Mouse (Mus musculus): ENCODE measurements around the gene Ccl12. TPM values are rescaled to one million over a fixed set of nuclear protein-coding genes. Genes with fewer than 3 reads are reported as not detected.

The Ccl12 gene
- total RNA-seq (2021), result not detected
- long read RNA-seq, experiment 1, result 0 reads
- long read RNA-seq, experiment 2, result 0 reads

- no peak for DNase-seq (ENCODE audit: low spot score in 2 of 2)
Measured at GRCm38 (mm10) chr11:82101529-82101928, at the start of gene Ccl12. TSS of gene Ccl12 (plus strand) at chr11:82101845.

- DNase-seq (ENCODE audit: low spot score in 2 of 2), result no peak
Measured at GRCm38 (mm10) chr11:82053849-82054248, 47.8 kb upstream of the Ccl12 start.

- DNase-seq (ENCODE audit: low spot score in 2 of 2), result no peak
Measured at GRCm38 (mm10) chr11:82057646-82058045, 44.0 kb upstream of the Ccl12 start, which contains the start of gene Ccl11. TSS of gene Ccl11 (plus strand) at chr11:82057823.

- DNase-seq (ENCODE audit: low spot score in 2 of 2), result no peak
Measured at GRCm38 (mm10) chr11:82062226-82062625, 39.4 kb upstream of the Ccl12 start.

GRCm38 (mm10) chr11:82063454-82063853 lies 38.2 kb upstream of the Ccl12 start:
- no peak for DNase-seq (ENCODE audit: low spot score in 2 of 2)

DNA sequence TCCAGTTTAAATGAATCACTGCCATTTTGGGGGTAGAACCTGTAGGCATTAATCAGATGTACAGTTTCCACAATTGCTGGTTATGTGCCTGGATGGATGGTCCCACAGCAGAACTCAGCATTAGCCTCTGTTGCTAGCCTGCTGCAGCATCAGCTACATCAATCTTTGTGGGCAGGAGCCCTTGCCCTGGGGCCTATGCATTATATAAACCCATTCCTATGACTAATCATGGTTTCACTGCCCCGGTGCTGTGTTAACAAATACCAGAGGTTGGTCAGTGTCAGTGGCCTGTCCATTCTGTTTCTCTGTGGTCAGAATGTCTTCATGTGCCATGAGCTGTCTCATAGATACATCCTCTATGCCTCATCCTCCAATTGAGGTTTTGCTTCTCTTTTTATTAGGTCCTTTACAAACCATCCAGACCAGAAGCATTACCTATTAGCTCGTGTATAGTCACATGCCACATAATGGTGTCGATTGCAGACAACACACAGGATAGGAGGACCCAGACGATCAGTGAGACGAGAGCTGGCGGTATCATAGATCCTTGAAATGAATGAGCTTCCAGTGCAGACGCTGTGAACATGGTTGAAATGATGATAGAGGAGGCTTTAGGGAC lies 34.6 kb upstream of the Ccl12 start:
- no peak for DNase-seq (ENCODE audit: low spot score in 2 of 2)

DNA sequence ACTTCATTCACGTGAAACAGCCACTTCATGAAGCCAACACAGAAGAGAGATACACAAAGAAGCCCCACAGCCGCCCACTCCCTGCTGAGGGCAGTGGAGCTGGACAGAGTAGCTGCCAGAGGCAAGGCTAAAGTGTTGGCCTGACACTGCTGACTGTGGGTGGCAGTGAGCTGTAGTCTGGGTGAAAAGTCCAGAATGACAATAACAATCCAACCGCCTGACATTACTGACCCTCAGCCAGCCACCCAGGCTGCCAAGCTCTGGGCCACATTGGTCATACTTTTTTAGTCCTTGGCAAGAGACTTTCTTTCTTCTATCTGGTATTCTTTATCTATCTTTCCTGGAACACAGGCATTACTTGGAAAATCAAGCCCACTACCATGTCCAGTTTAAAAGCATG lies 30.6 kb upstream of the Ccl12 start:
- DNase-seq (ENCODE audit: low spot score in 2 of 2), result no peak

DNA sequence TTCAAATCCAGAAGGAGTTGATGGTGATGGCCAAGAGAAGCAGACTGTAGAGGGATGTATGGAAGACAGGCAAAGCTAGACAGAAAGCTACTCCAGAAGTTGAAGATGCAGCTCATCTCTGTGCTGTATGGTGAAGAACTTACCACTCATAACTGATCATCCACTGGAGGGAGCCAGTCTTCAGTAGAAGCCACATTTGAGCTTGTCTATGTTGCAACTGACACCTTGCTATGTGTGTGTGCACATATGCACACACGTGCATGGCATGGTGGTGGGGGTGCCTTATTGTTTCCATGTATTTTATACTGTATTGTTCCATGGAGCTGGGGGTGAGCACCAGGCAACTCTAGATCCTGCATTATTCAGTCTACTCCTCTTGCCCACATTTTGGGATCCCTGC lies 29.3 kb upstream of the Ccl12 start:
- DNase-seq (ENCODE audit: low spot score in 2 of 2), result no peak

DNA sequence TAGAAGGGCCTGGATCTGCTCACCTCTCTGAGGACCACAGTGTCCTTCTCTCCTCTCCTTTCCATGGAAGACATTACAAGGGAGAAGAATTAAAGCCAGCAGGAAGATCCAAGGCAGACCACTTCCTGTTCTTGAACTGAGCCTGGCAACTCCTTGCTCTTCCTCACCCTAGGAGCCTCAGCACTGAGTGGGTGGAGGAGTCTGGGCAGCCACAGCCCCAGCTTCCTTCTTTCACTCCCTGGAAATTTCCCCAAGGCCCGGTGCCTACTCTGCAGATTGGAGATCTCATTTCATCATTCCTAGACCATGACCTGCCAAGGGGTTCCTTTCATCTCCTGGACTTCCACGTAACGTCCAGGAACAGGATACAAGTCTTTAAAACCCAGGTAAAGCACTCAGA lies 28.7 kb upstream of the Ccl12 start:
- no peak for DNase-seq (ENCODE audit: low spot score in 2 of 2)

DNA sequence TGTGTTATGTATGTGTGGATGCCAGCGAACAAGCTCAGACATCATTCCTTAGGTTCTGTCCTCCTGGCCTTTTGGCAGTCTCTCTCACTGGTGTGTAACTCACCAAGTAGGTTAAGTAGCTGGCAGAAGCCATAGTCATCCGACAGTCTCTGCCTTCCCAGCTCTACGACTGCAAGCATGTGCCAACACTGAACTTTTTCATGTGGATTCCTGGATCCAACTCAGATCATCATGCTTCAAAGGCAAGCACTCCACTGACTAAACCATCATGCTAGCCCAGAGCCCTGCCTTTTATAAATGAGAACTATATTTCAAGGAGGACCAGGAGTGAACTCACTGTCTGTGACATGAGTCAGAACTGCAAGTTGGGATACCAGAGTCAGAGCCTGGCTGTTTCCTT lies 28.0 kb upstream of the Ccl12 start:
- no peak for DNase-seq (ENCODE audit: low spot score in 2 of 2)

GRCm38 (mm10) chr11:82077031-82077430 lies 24.6 kb upstream of the Ccl12 start:
- no peak for DNase-seq (ENCODE audit: low spot score in 2 of 2)

GRCm38 (mm10) chr11:82078136-82078730 lies 23.4 kb upstream of the Ccl12 start:
- DNase-seq (ENCODE audit: low spot score in 2 of 2), result no peak

DNA sequence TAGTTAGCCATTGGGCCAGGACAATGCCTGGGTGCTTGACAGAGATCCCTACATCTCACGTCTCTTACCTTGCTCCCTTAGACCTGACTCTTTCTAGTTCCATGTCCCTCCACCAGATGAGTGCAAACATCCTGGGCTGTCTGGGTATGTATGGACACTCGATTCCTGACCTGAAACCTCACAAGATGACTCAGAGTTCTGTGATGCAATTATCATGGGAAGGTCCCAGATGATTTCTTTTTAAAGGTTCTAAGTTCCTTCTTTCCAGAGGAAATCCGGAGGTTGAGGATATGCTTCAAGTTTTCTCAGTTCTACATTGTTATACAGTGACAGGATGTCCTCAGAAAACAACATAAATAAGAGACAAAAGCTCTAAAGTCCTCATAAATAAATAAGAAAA lies 20.8 kb upstream of the Ccl12 start:
- no peak for DNase-seq (ENCODE audit: low spot score in 2 of 2)

DNA sequence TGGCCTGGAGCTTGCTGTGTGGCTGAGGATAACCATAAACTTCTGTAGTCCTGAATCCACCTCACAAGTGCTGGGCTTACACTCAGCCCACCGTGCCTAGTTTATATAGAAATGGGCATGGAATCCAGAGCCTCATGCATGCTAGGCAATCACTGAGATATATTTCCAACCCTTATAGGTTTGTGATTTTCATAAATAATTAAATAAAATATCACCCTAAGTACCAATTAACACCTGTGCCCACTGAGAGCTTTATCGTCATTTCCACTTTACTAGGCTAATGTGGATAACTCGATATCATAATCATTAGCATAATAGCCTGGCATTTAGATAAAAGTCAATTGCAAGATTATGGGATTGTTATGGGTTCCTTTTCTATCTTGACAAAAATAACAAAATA lies 17.3 kb upstream of the Ccl12 start:
- DNase-seq (ENCODE audit: low spot score in 2 of 2), result no peak

- no peak for DNase-seq (ENCODE audit: low spot score in 2 of 2)
Measured at GRCm38 (mm10) chr11:82099511-82100323, 1.9 kb upstream of the Ccl12 start.

DNA sequence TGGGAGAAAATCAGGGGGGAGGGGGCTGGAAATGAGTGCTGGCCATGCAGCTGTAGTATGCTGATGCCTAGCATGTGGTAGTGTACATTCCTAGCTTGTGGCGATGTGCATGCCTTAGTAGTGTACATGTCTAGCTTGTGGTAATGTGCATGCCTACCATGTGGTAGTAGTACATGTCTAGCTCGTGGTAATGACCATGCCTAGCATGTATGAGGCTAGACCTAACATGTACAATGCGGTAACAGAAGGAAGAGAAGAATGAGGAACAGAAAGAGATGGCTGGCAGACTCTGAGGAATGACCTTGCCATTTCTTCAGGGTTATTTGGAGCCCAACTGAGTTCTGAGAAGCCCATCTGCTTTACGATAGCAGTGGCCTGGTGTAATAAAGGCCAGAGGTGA lies 558 bp upstream of the Ccl12 start:
- DNase-seq (ENCODE audit: low spot score in 2 of 2), result no peak

GRCm38 (mm10) chr11:82109611-82110010 lies 8.0 kb downstream of the Ccl12 start:
- no peak for DNase-seq (ENCODE audit: low spot score in 2 of 2)

- DNase-seq (ENCODE audit: low spot score in 2 of 2), result no peak
Measured at GRCm38 (mm10) chr11:82110372-82111248, 9.0 kb downstream of the Ccl12 start.

- DNase-seq (ENCODE audit: low spot score in 2 of 2), result no peak
Measured at GRCm38 (mm10) chr11:82114885-82115284, 13.2 kb downstream of the Ccl12 start, which contains the start of gene Ccl8. TSS of gene Ccl8 (plus strand) at chr11:82115185.

DNA sequence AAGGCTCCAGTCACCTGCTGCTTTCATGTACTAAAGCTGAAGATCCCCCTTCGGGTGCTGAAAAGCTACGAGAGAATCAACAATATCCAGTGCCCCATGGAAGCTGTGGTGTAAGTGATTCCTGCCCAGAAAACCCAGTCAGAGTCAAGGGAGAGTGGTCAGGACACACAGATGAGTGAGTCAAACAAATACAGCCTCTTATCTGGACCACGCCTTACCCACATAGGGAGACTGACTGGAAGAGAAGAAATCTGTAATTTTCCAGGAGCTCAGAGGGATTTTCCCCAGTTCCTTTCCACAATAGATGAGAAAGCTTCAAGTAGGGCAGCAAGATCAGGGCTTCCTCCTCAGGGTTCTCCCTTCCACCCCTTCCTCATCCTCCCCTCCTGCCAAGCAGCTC lies 14.4 kb downstream of the Ccl12 start:
- DNase-seq (ENCODE audit: low spot score in 2 of 2), result no peak

- DNase-seq (ENCODE audit: low spot score in 2 of 2), result no peak
Measured at GRCm38 (mm10) chr11:82132977-82133376, 31.3 kb downstream of the Ccl12 start.
